Mouse (Mus musculus) cortical plate, adult 2 months (tissue): ENCODE data around the gene 6030408B16Rik.

Experiments used
- CTCF ChIP-seq: fragments of 200-500 bp; IDR thresholded peaks from 2 replicates; pipeline ENCODE4 v1.5.1; 2011; ENCODE audit warnings: mild to moderate bottlenecking, control low read depth, low read length; ENCODE audit not compliant: insufficient read depth; ENCODE audit errors: extremely low read depth
- POLR2A ChIP-seq: fragments of 200-500 bp; IDR thresholded peaks from 2 replicates; pipeline ENCODE4 v1.6.1; 2011; ENCODE audit warnings: mild to moderate bottlenecking, low read length, control low read depth; ENCODE audit not compliant: insufficient read depth; ENCODE audit errors: extremely low read depth

DNA sequence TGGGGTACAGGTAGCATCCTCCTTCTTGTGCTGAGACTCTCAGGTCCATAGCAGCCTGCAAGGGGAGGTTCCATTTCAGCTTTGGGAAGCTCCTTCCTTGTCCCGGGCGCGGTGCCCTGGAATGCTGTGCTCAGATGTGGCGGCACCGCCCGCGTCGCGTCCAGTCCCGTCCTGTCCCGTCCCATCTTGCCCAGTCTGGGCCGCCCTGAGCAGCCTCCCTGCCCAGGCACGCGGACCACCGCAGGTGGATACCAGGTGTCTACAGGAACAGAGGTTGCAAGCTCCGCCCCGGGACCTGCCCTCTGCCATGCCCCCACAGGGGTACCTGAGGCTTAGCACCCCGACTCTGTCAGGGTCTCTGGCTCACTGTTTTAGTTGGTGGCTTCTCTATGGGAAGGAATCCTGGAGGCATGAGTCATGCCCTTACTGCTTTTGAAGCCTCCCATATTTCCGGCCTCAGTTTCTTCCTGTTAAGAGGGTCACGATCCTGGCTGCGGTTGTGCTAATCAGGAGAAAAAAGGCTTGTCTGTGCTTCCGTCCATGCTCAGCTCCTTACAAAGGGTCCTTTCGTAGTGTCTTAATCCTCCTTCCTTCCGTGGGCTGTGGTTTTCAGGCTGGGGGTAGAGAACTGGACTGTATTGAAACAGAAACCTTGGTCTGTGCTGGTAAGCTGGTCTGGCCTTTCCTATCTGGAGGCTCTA, 43.6 kb downstream of the 6030408B16Rik start:
- TF ChIP-seq CTCF (no peak), POLR2A (no peak)
